Comparison of ENCODE assay signal across 11 mouse cellular contexts in the genomic region with DNA sequence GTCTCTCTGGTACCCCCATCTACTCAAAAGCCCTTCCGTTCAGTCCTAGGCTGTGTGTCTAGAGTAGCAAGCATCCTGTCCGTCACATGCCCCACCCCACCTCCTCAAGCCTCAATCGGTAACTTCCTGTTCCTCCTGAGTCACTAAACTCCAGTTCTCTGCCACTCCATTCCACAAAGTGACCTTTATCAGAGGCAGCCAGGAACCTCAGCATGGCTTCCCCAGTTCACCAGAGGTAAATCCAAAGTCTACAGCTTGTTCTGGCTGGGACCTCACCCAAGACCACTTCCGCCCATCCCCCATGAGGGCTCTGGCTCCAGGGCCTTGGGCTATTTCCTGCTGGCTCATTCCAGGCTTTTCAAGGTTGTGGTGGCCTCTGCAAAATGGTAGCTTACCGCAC. TPM values are rescaled to one million over a fixed set of nuclear protein-coding genes. Genes with fewer than 3 reads are reported as not detected.
DNase-seq lines count a peak whose midpoint lies in the region; ATAC-seq and TF ChIP-seq lines count a peak whose summit lies in the region.
"Had no signal": no experiment of that assay in that cellular context is flagged by ENCODE, and none has a peak within 500 bp of the region (broad histone marks: within the 10 kb centered on the region; RNA-seq: fewer than 3 reads in every experiment).

No protein-coding gene starts in this region.

- peaks cover 18% of the 10 kb centered on the region for H3K4me1 ChIP-seq in liver, embryonic 11.5 days (replicated peaks; ENCODE audit: control insufficient read depth, insufficient read depth, low read length)
- H3K4me1 ChIP-seq in liver, embryonic 12.5 days = peaks cover 35% of the 10 kb centered on the region
- no peaks in the 10 kb centered on the region for H3K4me1 ChIP-seq in hindbrain, postnatal 0 days (ENCODE audit: insufficient read depth, low read length)
- peaks cover 13% of the 10 kb centered on the region; the same call in 1 of the 2 replicates for H3K4me1 ChIP-seq in hindbrain, embryonic 13.5 days (replicated peaks)

- no peak overlapping the region for H3K27ac ChIP-seq in liver, embryonic 11.5 days (ENCODE audit: low read depth, low read length)
- no peak overlapping the region for H3K27ac ChIP-seq in liver, embryonic 12.5 days
- no peak overlapping the region for H3K27ac ChIP-seq in hindbrain, postnatal 0 days
- no peak overlapping the region for H3K27ac ChIP-seq in hindbrain, embryonic 13.5 days
- H3K27ac ChIP-seq: forebrain, embryonic 13.5 days; limb, embryonic 15.5 days had no signal

- H3K36me3 ChIP-seq in liver, embryonic 11.5 days (ENCODE audit: control insufficient read depth, insufficient read depth, low read length) = no peaks in the 10 kb centered on the region
- H3K36me3 ChIP-seq in liver, embryonic 12.5 days = no peaks in the 10 kb centered on the region
- H3K36me3 ChIP-seq in hindbrain, postnatal 0 days (ENCODE audit: insufficient read depth, low read length) = no peaks in the 10 kb centered on the region
- no peaks in the 10 kb centered on the region for H3K36me3 ChIP-seq in hindbrain, embryonic 13.5 days
- H3K36me3 ChIP-seq: limb, embryonic 15.5 days had no signal

- DNase-seq in liver, embryonic 11.5 days (ENCODE audit: low spot score) = no peak
- peak; percentile 25 for DNase-seq in T-cell, adult 2 months (ENCODE audit: low spot score)
- peak; percentile 62 for DNase-seq in heart, postnatal 4 days
- peak; percentile 32 for DNase-seq in naive thymus-derived CD4-positive, alpha-beta T cell, adult 2 months (ENCODE audit: low read depth)
- no peak for DNase-seq in hindbrain, postnatal 0 days (ENCODE audit: low spot score)
- DNase-seq in neural tube, embryonic 10.5 days (ENCODE audit: extremely low spot score, low spot score) = no peak

- no peaks in the 10 kb centered on the region for H3K27me3 ChIP-seq in liver, embryonic 11.5 days (replicated peaks; ENCODE audit: control insufficient read depth, insufficient read depth, low read length)
- no peaks in the 10 kb centered on the region for H3K27me3 ChIP-seq in liver, embryonic 12.5 days (replicated peaks)
- H3K27me3 ChIP-seq in hindbrain, postnatal 0 days (ENCODE audit: insufficient read depth, low read length) = no peaks in the 10 kb centered on the region
- 0 out of 2 replicates have a peak, but pooled peaks cover 3% of the 10 kb centered on the region for H3K27me3 ChIP-seq in hindbrain, embryonic 13.5 days
- H3K27me3 ChIP-seq: forebrain, embryonic 13.5 days had no signal

- 0 out of 2 replicates have a peak, but pooled peaks have one; percentile 24 for ATAC-seq in liver, embryonic 11.5 days (replicated peaks; ENCODE audit: low FRiP score)
- no peak for ATAC-seq in liver, embryonic 12.5 days
- ATAC-seq in hindbrain, postnatal 0 days = no peak
- ATAC-seq in hindbrain, embryonic 13.5 days (ENCODE audit: low FRiP score) = no peak
- ATAC-seq: forebrain, embryonic 13.5 days; midbrain, embryonic 16.5 days had no signal

- H3K4me2 ChIP-seq in liver, embryonic 11.5 days = no peak overlapping the region
- H3K4me2 ChIP-seq in liver, embryonic 12.5 days = no peak overlapping the region
- no peak overlapping the region for H3K4me2 ChIP-seq in hindbrain, postnatal 0 days (ENCODE audit: low read depth, low read length)
- no peak overlapping the region for H3K4me2 ChIP-seq in hindbrain, embryonic 13.5 days
- H3K4me2 ChIP-seq: forebrain, embryonic 13.5 days; limb, embryonic 15.5 days had no signal

- no peaks in the 10 kb centered on the region for H3K9me3 ChIP-seq in liver, embryonic 11.5 days (ENCODE audit: control insufficient read depth, low read length)
- no peaks in the 10 kb centered on the region for H3K9me3 ChIP-seq in liver, embryonic 12.5 days (replicated peaks)
- no peaks in the 10 kb centered on the region for H3K9me3 ChIP-seq in hindbrain, postnatal 0 days (ENCODE audit: low read length)
- no peaks in the 10 kb centered on the region for H3K9me3 ChIP-seq in hindbrain, embryonic 13.5 days
- H3K9me3 ChIP-seq: forebrain, embryonic 13.5 days; limb, embryonic 15.5 days had no signal

- H3K4me3 ChIP-seq in liver, embryonic 11.5 days (ENCODE audit: low read depth, low read length) = no peak overlapping the region
- no peak overlapping the region for H3K4me3 ChIP-seq in liver, embryonic 12.5 days
- no peak overlapping the region for H3K4me3 ChIP-seq in hindbrain, postnatal 0 days (ENCODE audit: low read length)
- no peak overlapping the region for H3K4me3 ChIP-seq in hindbrain, embryonic 13.5 days
- H3K4me3 ChIP-seq: forebrain, embryonic 13.5 days; limb, embryonic 15.5 days had no signal

- no peak overlapping the region for H3K9ac ChIP-seq in liver, embryonic 11.5 days (ENCODE audit: low read depth, low read length)
- H3K9ac ChIP-seq in liver, embryonic 12.5 days = no peak overlapping the region
- no peak overlapping the region for H3K9ac ChIP-seq in hindbrain, postnatal 0 days (replicated peaks; ENCODE audit: low read length)
- no peak overlapping the region for H3K9ac ChIP-seq in hindbrain, embryonic 13.5 days
- H3K9ac ChIP-seq: forebrain, embryonic 13.5 days; limb, embryonic 15.5 days had no signal

- whole genome bisulfite sequencing in liver, embryonic 11.5 days = 52% methylated on average over 5 of the region's 5 CpGs
- 37% methylated on average over 5 of the region's 5 CpGs for WGBS in liver, embryonic 12.5 days (ENCODE audit: insufficient replicate concordance)
- 90% methylated on average over 5 of the region's 5 CpGs for WGBS in hindbrain, postnatal 0 days
- WGBS in hindbrain, embryonic 13.5 days = 94% methylated on average over 5 of the region's 5 CpGs

- no peak for TF ChIP-seq CTCF in hindbrain, postnatal 0 days (IDR thresholded peaks at IDR 0.05; ENCODE audit: low read depth)

RNA-seq across cellular contexts. Expression of gene Pfkp, which starts 6.1 kb away (rescaled TPM):
- 27.4 and 31.2 TPM in 2 replicates for polyA plus RNA-seq in liver, embryonic 11.5 days (2014; fragmentation: Nextera tagmentation; extraction: Ambion mirVana)
- polyA plus RNA-seq in liver, embryonic 12.5 days (2016; fragmentation: Nextera tagmentation; extraction: Ambion mirVana) = 14.4 and 17.3 TPM in 2 replicates
- 100 to 1,000 TPM in 1 of 2 experiments, 10 to 100 TPM in 1; 96.3 to 107 TPM for total RNA-seq in heart, postnatal 4 days (2021)
- total RNA-seq in hindbrain, postnatal 0 days (2014; rRNA removed) = 179 and 233 TPM in 2 replicates
- polyA plus RNA-seq in hindbrain, postnatal 0 days (2015; fragmentation: Nextera tagmentation; extraction: Ambion mirVana) = 427 and 436 TPM in 2 replicates
- 213 and 231 TPM in 2 replicates for polyA plus RNA-seq in hindbrain, embryonic 13.5 days (2015; fragmentation: Nextera tagmentation; extraction: Ambion mirVana)

Comparison
In these comparisons a context has a peak if more than half of its experiments do, and no peak if none do; other contexts are left out.
1. DNase-seq: peak in T-cell, adult 2 months (single experiment), heart, postnatal 4 days (single experiment) and naive thymus-derived CD4-positive, alpha-beta T cell, adult 2 months (single experiment); none in liver, embryonic 11.5 days (single experiment), hindbrain, postnatal 0 days (single experiment) and neural tube, embryonic 10.5 days (single experiment).